Mouse (Mus musculus): ENCODE results near the gene Gm20388. TPM values are rescaled to one million over a fixed set of nuclear protein-coding genes. Genes with fewer than 3 reads are reported as not detected.

Gene Gm20388
- polyA plus RNA-seq, 1 experiment from 2014 or later: 3.6 TPM

DNA sequence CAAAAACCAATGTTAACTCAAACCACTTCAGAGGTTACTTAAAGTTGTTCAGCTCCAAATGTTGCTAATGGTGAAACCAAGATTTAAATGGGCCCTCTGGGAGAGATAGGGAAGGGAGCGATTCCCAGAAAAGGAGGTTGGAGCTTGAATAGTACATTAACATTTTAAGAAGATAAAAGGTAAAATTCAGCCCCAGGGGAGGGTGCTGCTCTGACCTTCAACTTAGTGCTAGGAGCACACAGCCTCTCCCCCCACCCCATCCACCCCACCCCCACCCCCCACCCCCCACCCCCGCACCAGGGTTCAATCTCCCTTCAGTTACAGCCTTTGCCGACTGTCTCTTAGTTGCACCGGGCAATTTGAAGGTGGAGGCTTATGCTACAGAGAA, 3851.2 kb downstream of the Gm20388 start:
- Histone ChIP-seq H3K4me3 (no peak overlapping the region), H3K4me1 (peaks cover 38% of the 10 kb centered on the region), H3K36me3 (replicated peaks) (no peaks in the 10 kb centered on the region), H3K9me3 (no peaks in the 10 kb centered on the region), H3K27ac (replicated peaks) (no peak overlapping the region), H3K27me3 (replicated peaks; ENCODE audit: low read depth, poor library complexity, severe bottlenecking) (peaks cover 29% of the 10 kb centered on the region)
- no peak for DNase-seq (ENCODE audit: low spot score)
- 34% methylated on average over 4 of the region's 4 CpGs for WGBS

DNA sequence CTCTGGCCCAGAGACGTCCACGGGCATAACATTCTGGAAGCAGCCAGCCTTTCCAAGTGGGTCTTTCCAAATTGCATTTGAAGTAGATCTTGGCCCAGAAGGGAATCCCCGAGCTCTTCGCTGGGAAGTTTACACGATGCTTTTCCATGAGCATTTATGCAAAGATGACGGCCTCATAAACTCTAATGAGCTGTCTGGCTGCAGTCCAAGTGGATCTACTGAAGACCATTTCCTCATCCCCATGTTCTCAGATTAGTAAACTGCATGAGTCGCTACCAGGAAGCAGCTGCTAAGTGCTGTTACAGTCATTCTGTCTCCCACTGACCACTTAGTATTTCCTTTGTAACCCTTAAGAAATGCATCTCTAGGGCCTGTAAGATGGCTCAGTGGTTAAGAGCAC, 3852.7 kb downstream of the Gm20388 start:
- H3K9me3 ChIP-seq: no peaks in the 10 kb centered on the region
- H3K4me3 ChIP-seq: no peak overlapping the region
- H3K27ac ChIP-seq (replicated peaks): no peak overlapping the region
- 84% methylated on average over 7 of the region's 7 CpGs for WGBS
- peaks cover 48% of the 10 kb centered on the region for H3K4me1 ChIP-seq
- no peak for DNase-seq (ENCODE audit: low spot score)
- no peaks in the 10 kb centered on the region for H3K36me3 ChIP-seq (replicated peaks)
- peaks cover 35% of the 10 kb centered on the region for H3K27me3 ChIP-seq (replicated peaks; ENCODE audit: low read depth, poor library complexity, severe bottlenecking)

DNA sequence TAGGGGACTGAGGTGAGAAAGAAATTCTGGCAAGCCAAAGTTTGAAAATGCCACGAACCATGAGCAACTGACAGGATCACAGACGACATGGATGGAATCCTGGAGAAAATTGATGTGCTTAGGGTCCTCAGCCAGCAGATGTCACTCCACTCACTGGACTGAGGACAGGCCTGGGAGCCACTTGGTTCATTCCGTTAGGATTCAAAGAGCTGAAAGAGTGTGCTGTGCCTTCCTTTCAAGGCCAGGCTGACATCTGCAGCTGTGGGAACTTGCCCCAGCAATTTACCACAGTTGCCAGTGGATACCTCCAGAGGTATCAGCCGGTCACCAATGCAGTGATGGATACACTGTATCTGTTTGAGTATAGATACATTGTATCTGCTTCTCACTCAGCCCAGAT, 3854.0 kb downstream of the Gm20388 start:
- H3K4me1 ChIP-seq: peaks cover 46% of the 10 kb centered on the region
- peaks cover 35% of the 10 kb centered on the region for H3K27me3 ChIP-seq (replicated peaks; ENCODE audit: low read depth, poor library complexity, severe bottlenecking)
- no peaks in the 10 kb centered on the region for H3K36me3 ChIP-seq (replicated peaks)
- DNase-seq (ENCODE audit: low spot score): peak; percentile 41
- H3K4me3 ChIP-seq: no peak overlapping the region
- no peaks in the 10 kb centered on the region for H3K9me3 ChIP-seq
- no peak overlapping the region for H3K27ac ChIP-seq (replicated peaks)
- 39% methylated on average over 4 of the region's 4 CpGs for WGBS

DNA sequence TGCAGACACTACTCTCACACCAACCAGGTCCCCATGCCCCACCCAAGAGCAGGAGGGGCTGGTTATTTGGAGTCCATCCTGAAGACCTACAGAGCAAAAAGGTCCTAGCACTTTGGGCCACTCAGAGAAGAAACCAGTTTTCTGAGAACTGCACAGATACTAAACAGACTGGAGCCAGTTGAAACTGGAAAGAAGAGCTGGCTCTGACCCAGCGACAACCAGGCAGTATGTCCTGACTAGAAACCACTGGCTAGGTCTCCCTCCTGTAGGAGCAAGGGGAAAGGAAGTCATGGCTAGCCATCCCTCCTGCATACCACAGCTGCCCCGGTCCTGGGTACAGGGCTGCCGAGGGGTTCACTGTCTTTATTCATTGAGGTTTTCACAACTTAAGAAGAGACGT, 3855.9 kb downstream of the Gm20388 start:
- WGBS: 88% methylated on average over 4 of the region's 4 CpGs
- Histone ChIP-seq H3K27ac (replicated peaks) (no peak overlapping the region), H3K4me1 (peaks cover 28% of the 10 kb centered on the region), H3K4me3 (no peak overlapping the region), H3K36me3 (replicated peaks) (no peaks in the 10 kb centered on the region), H3K27me3 (replicated peaks; ENCODE audit: low read depth, poor library complexity, severe bottlenecking) (peaks cover 35% of the 10 kb centered on the region), H3K9me3 (no peaks in the 10 kb centered on the region)
- no peak for DNase-seq (ENCODE audit: low spot score)

DNA sequence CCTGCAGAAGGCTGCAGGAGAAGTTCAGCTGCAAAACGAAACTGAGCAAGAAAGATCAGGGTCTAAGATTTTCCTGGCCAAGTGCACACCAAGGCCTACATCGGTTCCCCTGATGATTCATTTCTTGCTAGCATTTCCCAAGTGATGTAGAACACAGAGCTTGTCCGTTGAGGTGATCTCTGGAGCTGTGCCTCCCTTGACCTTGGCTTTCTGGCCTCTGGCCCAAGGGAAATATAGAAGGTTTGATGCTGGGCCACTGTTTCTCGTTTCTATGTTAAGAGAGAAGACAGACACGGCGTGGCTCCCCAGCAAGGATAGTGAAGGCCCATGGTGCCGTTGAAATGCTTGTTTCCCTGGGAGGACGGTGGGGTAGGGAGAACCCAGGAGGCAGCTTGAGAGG, 3857.2 kb downstream of the Gm20388 start:
- Histone ChIP-seq H3K36me3 (replicated peaks) (no peaks in the 10 kb centered on the region), H3K4me3 (no peak overlapping the region), H3K27ac (replicated peaks) (no peak overlapping the region), H3K27me3 (replicated peaks; ENCODE audit: low read depth, poor library complexity, severe bottlenecking) (peaks cover 29% of the 10 kb centered on the region), H3K9me3 (no peaks in the 10 kb centered on the region), H3K4me1 (peaks cover 16% of the 10 kb centered on the region; the same call in 1 of the 2 replicates)
- no peak for DNase-seq (ENCODE audit: low spot score)
- WGBS: 71% methylated on average over 8 of the region's 8 CpGs

DNA sequence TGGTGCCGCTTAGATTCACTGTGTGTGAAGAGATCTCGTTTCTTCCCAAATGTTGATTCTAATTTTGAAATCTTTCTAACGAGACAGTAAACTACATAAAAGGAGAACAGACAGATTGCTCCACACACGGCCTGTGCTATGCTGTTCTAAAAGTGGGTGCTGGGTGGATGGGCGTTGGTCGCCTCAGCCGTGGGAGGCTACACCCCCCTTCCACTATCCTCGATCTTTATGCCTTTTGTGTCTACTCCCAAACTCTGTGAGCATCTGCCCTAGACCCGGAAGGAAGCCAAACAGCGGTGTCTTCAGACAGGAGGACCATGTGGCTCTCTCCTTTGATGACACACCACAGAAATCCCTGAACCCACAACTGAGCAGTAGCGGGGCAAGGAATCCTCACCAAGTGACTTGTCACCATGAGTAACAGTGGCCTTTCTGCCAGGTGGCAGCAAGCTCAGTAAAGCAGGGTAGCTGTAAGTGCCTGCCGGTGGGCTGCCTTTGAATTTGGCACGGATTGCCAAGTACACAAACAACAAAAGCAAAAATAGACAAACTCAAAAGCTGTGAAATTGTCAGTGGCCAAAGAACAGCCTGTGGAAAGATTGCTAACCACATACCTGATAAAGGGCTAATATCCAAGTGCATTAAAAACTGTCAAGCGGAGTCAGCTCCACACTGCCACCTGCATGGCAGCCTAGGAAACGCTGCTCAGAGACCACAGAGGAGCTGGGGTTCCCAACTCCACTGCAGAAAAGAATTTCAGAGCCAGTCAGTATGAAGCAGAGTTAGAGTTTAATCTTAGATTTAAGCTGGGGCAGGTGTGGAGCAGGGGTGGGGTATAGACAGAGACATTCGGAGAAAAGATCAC, 3858.1 kb downstream of the Gm20388 start:
- no peaks in the 10 kb centered on the region for H3K9me3 ChIP-seq
- DNase-seq (ENCODE audit: low spot score): peak; percentile 64
- H3K27ac ChIP-seq (replicated peaks): no peak overlapping the region
- WGBS: 69% methylated on average over 16 of the region's 16 CpGs
- peaks cover 25% of the 10 kb centered on the region for H3K27me3 ChIP-seq (replicated peaks; ENCODE audit: low read depth, poor library complexity, severe bottlenecking)
- H3K36me3 ChIP-seq (replicated peaks): no peaks in the 10 kb centered on the region
- H3K4me3 ChIP-seq: no peak overlapping the region
- peaks cover 19% of the 10 kb centered on the region for H3K4me1 ChIP-seq

DNA sequence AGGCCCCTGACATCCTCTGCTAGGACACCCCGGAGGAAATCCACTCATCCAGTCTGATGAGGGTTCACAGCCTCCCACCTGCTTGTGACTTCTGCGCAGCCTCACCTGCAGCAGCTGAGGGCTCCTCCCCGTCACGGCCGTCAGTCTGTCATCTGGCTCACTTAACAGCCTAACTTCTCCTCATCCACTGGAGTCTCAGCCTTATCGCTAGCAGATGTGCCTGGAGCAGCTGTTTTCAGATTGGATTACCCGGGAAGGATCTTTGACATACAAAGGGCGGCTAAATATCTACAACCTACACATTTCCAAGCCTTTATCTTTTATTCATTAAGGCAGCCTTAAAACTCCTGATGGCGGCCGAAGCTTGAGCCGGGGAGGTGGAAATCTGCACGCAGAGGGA, 3862.8 kb downstream of the Gm20388 start:
- Histone ChIP-seq H3K9me3 (no peaks in the 10 kb centered on the region), H3K36me3 (replicated peaks) (no peaks in the 10 kb centered on the region), H3K27ac (replicated peaks) (no peak overlapping the region), H3K4me3 (no peak overlapping the region), H3K4me1 (peaks cover 21% of the 10 kb centered on the region), H3K27me3 (replicated peaks; ENCODE audit: low read depth, poor library complexity, severe bottlenecking) (peaks cover 7% of the 10 kb centered on the region)
- DNase-seq (ENCODE audit: low spot score): peak; percentile 39
- WGBS: 61% methylated on average over 12 of the region's 12 CpGs

DNA sequence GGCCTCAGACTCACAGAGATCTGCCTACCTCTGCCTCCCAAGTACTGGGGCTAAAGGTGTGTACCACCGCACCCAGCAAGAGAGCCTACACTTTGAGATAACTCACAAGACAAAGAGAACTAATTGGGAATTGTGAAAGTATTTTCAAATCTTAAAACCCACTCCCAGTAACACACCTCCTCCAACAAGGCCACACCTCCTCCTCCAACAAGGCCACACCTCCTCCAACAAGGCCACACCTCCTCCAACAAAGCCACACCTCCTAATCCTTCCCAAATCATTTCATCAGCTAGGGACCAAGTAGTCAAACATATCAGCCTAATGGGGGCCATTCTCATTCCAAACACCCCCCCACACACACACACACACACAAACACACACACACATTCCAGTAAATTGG, 3863.8 kb downstream of the Gm20388 start:
- Histone ChIP-seq H3K9me3 (no peaks in the 10 kb centered on the region), H3K36me3 (replicated peaks) (no peaks in the 10 kb centered on the region), H3K27me3 (replicated peaks; ENCODE audit: low read depth, poor library complexity, severe bottlenecking) (peaks cover 4% of the 10 kb centered on the region), H3K4me1 (peaks cover 21% of the 10 kb centered on the region), H3K4me3 (no peak overlapping the region), H3K27ac (replicated peaks) (no peak overlapping the region)
- DNase-seq (ENCODE audit: low spot score): no peak
- 97% methylated on average over 1 of the region's 1 CpGs for WGBS

DNA sequence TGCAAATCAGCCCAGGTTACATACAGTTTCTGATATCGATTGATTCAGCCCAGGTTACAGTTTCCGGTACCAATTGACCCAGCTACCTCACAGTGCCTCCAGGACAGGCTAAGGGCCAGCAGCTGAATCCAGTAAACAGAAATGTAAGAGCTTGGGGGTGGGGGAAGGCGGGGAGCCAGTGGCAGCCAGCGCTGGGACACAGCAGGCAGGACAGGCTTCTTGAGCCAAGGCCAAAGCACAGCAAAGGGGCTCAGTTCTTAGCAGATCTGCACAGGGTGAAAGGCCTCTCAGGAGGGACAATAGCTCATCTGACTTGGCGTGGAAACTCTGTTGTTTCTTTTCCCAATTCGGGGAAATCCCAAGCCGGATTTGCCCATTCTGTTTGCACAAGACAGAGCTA, 3866.7 kb downstream of the Gm20388 start:
- Histone ChIP-seq H3K27me3 (replicated peaks; ENCODE audit: low read depth, poor library complexity, severe bottlenecking) (peaks cover 4% of the 10 kb centered on the region), H3K4me3 (no peak overlapping the region), H3K27ac (replicated peaks) (no peak overlapping the region; the same call in 1 of the 2 replicates), H3K9me3 (no peaks in the 10 kb centered on the region), H3K36me3 (replicated peaks) (no peaks in the 10 kb centered on the region), H3K4me1 (peaks cover 36% of the 10 kb centered on the region)
- no peak for DNase-seq (ENCODE audit: low spot score)
- 45% methylated on average over 7 of the region's 7 CpGs for WGBS

DNA sequence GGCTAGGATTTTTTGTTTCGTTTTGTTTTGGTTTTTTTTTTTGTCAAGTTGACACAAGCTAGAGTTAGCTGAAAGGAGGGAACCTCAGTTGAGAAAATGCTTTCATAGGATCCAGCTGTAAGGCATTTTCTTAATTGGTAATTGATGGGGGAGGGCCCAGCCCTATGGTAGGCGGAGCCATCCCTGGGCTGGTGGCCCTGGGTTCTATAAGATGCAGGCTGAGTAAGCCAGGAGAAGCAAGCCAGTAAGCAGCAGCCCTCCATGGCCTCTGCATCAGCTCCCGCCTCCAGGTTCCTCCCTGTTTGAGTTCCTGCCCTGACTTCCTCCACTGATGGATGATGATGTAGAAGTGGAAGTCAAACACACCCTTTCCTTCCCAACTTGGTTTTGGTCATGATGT, 3869.8 kb downstream of the Gm20388 start:
- DNase-seq (ENCODE audit: low spot score): peak; percentile 52
- Histone ChIP-seq H3K27ac (replicated peaks) (peak overlapping the region; percentile 60; the same call in 1 of the 2 replicates), H3K36me3 (replicated peaks) (no peaks in the 10 kb centered on the region), H3K27me3 (replicated peaks; ENCODE audit: low read depth, poor library complexity, severe bottlenecking) (peaks cover 4% of the 10 kb centered on the region; the same call in 1 of the 2 replicates), H3K9me3 (no peaks in the 10 kb centered on the region), H3K4me1 (peaks cover 27% of the 10 kb centered on the region), H3K4me3 (no peak overlapping the region)
- 41% methylated on average over 3 of the region's 3 CpGs for WGBS

DNA sequence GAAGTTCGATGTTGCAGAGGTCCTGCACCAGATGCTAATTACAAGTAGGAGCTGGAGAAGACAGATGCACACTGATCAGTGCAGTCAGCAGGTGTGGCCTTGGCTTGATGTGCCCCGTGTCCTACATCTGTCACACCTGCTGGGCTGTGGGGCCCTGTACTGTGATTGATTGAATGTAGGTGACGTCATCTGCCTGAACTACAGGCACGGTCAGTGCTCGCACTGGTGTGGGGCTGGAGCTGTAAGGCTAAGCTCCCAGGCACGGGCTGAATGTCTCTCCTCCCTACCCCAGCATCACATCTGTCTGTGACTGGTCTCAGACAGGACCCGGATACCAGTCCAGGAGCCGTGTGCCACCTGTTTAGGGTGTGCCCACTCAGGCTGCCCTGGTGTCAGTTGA, 3870.6 kb downstream of the Gm20388 start:
- H3K27ac ChIP-seq (replicated peaks): peak overlapping the region; percentile 60; the same call in 1 of the 2 replicates
- H3K9me3 ChIP-seq: no peaks in the 10 kb centered on the region
- no peak for DNase-seq (ENCODE audit: low spot score)
- H3K36me3 ChIP-seq (replicated peaks): no peaks in the 10 kb centered on the region
- 68% methylated on average over 8 of the region's 8 CpGs for WGBS
- no peak overlapping the region for H3K4me3 ChIP-seq
- peaks cover 6% of the 10 kb centered on the region for H3K27me3 ChIP-seq (replicated peaks; ENCODE audit: low read depth, poor library complexity, severe bottlenecking)
- H3K4me1 ChIP-seq: peaks cover 32% of the 10 kb centered on the region

DNA sequence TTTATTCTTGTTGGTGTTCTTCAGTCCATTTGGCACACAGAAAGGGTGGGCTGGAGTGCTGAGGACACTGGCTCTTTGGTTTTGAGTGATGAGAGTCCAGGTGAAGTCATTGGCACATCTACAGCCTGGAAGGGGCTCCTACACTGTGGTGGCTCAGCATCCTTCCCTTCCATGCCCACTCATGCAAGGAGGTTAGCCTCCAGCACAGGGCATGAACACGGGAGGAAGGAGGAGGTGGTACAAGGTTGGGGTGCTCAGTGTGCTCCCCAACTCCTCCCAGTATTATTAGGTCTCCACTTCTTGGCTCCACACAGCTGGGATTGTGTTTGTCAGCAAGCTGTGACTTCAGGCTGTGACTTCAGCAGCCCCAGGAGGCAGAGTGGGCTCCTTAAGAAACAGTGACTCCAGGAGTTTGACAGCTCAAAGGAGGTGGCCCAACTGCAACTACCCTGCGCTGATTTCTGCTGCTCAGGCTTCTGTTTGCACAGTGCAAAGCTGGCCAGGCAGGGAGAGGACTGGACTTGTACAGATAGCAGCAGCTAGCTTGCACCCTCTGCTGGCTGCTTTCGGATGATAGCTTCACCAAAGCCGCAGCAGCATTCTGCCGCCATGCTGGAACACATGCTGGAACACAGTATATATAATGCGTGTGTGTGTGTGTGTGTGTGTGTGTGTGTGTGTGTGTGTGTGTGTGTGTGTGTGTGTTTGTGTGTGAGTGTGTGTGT, 3873.0 kb downstream of the Gm20388 start:
- WGBS: 14% methylated on average over 6 of the region's 6 CpGs

DNA sequence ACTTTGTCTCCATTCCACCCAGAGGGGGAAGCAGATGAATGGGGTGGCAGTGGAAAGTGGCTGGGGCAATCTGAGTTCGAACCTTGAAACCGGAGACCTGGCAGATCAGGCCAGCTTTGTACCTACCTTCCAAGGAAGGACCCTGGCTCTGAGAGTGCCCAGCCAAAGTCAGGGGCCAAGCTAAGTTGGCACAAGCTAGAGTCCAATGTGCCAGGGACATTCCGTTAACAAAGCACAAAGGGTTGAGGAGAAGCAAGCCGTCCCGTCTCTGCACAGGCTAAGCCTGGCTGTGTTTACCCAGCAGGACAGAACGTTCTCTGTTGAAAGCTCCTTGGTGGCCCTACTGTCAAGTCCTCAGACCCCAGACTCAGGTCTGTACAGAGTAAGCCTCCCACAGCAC, 3875.5 kb downstream of the Gm20388 start:
- H3K36me3 ChIP-seq (replicated peaks): no peaks in the 10 kb centered on the region
- no peak for DNase-seq (ENCODE audit: low spot score)
- whole genome bisulfite sequencing: 77% methylated on average over 6 of the region's 6 CpGs
- peaks cover 34% of the 10 kb centered on the region for H3K4me1 ChIP-seq
- no peaks in the 10 kb centered on the region for H3K9me3 ChIP-seq
- no peak overlapping the region for H3K4me3 ChIP-seq
- 0 out of 2 replicates have a peak overlapping the region, but pooled peaks have one; percentile 55 for H3K27ac ChIP-seq (replicated peaks)
- H3K27me3 ChIP-seq (replicated peaks; ENCODE audit: low read depth, poor library complexity, severe bottlenecking): peaks cover 10% of the 10 kb centered on the region

More for the DNA sequence above, 3873.0 kb downstream of the Gm20388 start:
- DNase-seq (ENCODE audit: low spot score): peak; percentile 87
- H3K9me3 ChIP-seq: no peaks in the 10 kb centered on the region
- H3K36me3 ChIP-seq (replicated peaks): no peaks in the 10 kb centered on the region
- no peak overlapping the region for H3K27ac ChIP-seq (replicated peaks)
- peaks cover 31% of the 10 kb centered on the region for H3K4me1 ChIP-seq
- no peak overlapping the region for H3K4me3 ChIP-seq
- peaks cover 10% of the 10 kb centered on the region for H3K27me3 ChIP-seq (replicated peaks; ENCODE audit: low read depth, poor library complexity, severe bottlenecking)

All from embryonic facial prominence, embryonic 10.5 days (tissue).